Mouse (Mus musculus) stomach, embryonic 15.5 days (tissue): ENCODE results near the gene Lyst. TPM values are rescaled to one million over a fixed set of nuclear protein-coding genes. Genes with fewer than 3 reads are reported as not detected.
"Not testable (repeated sequence)": the region's sequence is repeated elsewhere in the genome, so short reads cannot be mapped to it uniquely, and the experiment has no call there.

Experiments
- ATAC-seq: fragments of 200-750 bp; cut with Nextera tagmentation; 2 replicates; pipeline ENCODE4 v1.8.0; 2017; ENCODE audit warnings: low read depth, moderate number of reproducible peaks, moderate TSS enrichment; ENCODE audit not compliant: insufficient read depth, low FRiP score
- H3K27ac ChIP-seq: fragments of 300-500 bp; sonication (generic); 2 replicates; pipeline ENCODE4 v1.5.1; 2015; ENCODE audit warnings: mild to moderate bottlenecking, inconsistent platforms
- H3K27me3 ChIP-seq: fragments of 300-500 bp; sonication (generic); replicated peaks from 2 replicates; pipeline ENCODE4 v1.6.1; 2015; ENCODE audit warnings: inconsistent platforms
- H3K36me3 ChIP-seq: fragments of 300-500 bp; sonication (generic); 2 replicates; pipeline ENCODE4 v1.6.1; 2015; ENCODE audit warnings: inconsistent platforms
- H3K4me1 ChIP-seq: fragments of 300-500 bp; sonication (generic); 2 replicates; pipeline ENCODE4 v1.6.1; 2015; ENCODE audit warnings: inconsistent platforms
- H3K4me2 ChIP-seq: fragments of 300-500 bp; sonication (generic); 2 replicates; pipeline ENCODE4 v1.6.1; 2015; ENCODE audit warnings: mild to moderate bottlenecking, inconsistent platforms
- H3K4me3 ChIP-seq: fragments of 300-500 bp; sonication (generic); replicated peaks from 2 replicates; pipeline ENCODE4 v1.5.1; 2015; ENCODE audit warnings: inconsistent platforms
- H3K9ac ChIP-seq: fragments of 300-500 bp; sonication (generic); 2 replicates; pipeline ENCODE4 v1.6.1; 2015; ENCODE audit warnings: inconsistent platforms
- H3K9me3 ChIP-seq: fragments of 300-500 bp; sonication (generic); 2 replicates; pipeline ENCODE4 v1.6.1; 2016; ENCODE audit warnings: inconsistent platforms
- WGBS: fragments of 180-500 bp; shearing (Covaris S2); methylation state at CpG from one replicate; pipeline ENCODE4 v1.1.7; 2015; 5-methylcytosine and 5-hydroxymethylcytosine counted together
- polyA plus RNA-seq: library from polyadenylated mRNA; unstranded; fragments of >200 nt; fragmentation: Nextera tagmentation; extraction: Ambion mirVana; gene quantifications from 2 replicates; pipeline ENCODE4 v1.2.1, GENCODE M21; 2015

Lyst gene
- polyA plus RNA-seq, 1 experiment from 2014 or later, result 6.6 TPM

DNA sequence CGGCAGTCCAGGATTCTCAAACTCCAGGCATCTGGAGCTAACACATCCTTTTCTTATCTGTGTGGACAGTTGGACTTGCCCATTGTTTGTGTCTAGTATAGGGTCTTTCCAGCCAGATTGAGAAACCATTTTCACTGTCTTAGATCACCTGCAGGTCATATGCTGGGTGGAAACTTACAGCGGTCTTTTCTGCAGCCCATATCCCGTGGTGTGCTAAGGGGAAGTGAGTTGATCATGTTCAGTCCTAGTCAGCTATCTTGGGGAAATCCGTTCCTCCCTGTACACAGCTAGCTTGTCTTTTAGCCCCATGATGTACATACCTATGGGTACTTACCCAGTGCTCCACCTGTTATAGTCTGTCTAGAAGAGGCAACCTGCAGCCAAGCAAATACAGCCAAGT lies 197.9 kb downstream of the Lyst start:
- H3K4me1 ChIP-seq, result peaks cover 15% of the 10 kb centered on the region
- peaks cover 26% of the 10 kb centered on the region for H3K27me3 ChIP-seq
- H3K36me3 ChIP-seq, result no peaks in the 10 kb centered on the region
- H3K4me2 ChIP-seq, result no peak overlapping the region
- no peak overlapping the region for H3K4me3 ChIP-seq
- no peak overlapping the region for H3K27ac ChIP-seq
- no peak overlapping the region for H3K9ac ChIP-seq
- no peak for ATAC-seq
- no peaks in the 10 kb centered on the region for H3K9me3 ChIP-seq
- WGBS, result 86% methylated on average over 4 of the region's 4 CpGs

DNA sequence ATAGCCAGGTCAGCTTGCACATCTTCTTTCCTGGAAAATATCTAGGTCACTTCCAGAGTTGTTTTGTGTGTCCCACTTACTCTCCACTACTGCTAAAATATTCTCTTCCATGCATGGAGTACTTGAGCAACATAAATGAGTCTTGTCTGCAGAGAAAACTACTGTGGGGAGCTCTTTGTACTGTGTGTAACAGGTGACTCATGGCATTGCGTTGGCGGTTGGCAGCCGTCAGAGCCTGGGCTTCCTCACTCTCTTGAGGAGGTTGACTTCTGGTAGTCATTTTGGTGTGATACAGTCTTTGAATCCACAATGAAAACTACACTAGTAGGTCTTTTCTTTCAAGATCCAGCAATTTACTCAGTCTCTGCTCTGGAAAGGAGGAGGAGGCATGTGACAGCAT lies 201.8 kb downstream of the Lyst start:
- H3K9me3 ChIP-seq, result no peaks in the 10 kb centered on the region

DNA sequence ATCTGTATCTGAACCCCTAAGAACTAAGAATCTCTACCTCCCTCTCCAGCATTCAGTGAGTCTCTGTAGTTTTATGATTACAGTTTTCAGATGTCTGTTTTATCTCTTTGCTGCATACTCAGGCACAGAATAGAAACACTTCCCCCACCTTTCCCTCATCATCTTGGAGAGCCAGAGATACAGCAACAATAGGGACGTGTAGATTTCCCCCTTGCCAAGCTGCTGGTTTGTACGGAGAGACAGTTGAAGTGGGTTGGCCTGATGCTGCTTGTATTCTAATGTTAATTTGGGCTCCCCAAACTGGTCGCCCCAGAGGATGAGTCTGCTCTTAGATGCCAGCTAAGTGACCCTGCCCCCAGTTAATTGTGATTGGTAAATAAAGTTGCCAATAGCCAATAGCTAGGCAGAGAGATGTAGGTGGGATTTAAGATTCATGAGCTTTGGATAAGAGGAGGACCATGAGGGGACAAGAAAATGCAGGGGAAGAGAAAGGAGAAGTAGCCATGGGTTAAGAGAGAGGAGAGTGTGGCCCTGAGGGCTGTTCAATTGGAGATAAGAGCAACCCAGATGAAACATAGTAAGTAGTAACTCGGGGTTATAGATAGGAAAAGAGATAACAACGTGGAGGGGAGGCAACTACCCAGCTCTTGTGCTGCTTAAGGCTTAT lies 205.1 kb downstream of the Lyst start:
- ATAC-seq, result no peak
- WGBS, result 42% methylated on average over 5 of the region's 5 CpGs

More for the DNA sequence above, 201.8 kb downstream of the Lyst start:
- H3K9ac ChIP-seq, result no peak overlapping the region
- H3K4me2 ChIP-seq, result no peak overlapping the region
- ATAC-seq, result no peak
- no peak overlapping the region for H3K27ac ChIP-seq
- no peaks in the 10 kb centered on the region for H3K27me3 ChIP-seq
- 88% methylated on average over 3 of the region's 3 CpGs for WGBS
- H3K4me3 ChIP-seq, result no peak overlapping the region
- no peaks in the 10 kb centered on the region for H3K4me1 ChIP-seq
- H3K36me3 ChIP-seq, result no peaks in the 10 kb centered on the region

DNA sequence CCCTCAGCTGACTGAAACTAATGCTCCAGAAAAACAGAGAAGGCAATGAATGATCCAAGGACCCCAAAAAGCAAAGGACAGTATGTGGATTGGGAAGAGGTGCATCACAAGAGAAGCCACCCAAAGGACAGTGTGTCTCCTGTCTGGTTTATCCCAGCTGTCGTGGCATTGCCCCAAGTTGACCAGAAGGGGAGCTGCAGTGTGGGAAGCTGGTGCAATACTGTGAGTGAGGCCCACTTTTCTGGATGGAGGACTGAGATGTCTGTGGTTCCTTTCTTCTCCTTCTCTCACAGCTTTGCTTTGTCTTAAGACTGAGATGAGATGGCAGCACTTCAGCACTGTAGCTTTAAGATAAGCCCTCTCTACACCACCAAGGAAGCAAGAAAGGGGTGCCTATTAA lies 205.9 kb downstream of the Lyst start:
- Histone ChIP-seq H3K4me2 (no peak overlapping the region), H3K4me1 (no peaks in the 10 kb centered on the region), H3K9me3 (no peaks in the 10 kb centered on the region), H3K36me3 (no peaks in the 10 kb centered on the region), H3K4me3 (no peak overlapping the region), H3K9ac (no peak overlapping the region), H3K27ac (no peak overlapping the region), H3K27me3 (no peaks in the 10 kb centered on the region)
- 88% methylated on average over 1 of the region's 1 CpGs for WGBS
- ATAC-seq, result no peak

More for the DNA sequence above, 205.1 kb downstream of the Lyst start:
- no peak overlapping the region for H3K9ac ChIP-seq
- H3K36me3 ChIP-seq, result no peaks in the 10 kb centered on the region
- no peaks in the 10 kb centered on the region for H3K9me3 ChIP-seq
- H3K4me2 ChIP-seq, result no peak overlapping the region
- no peaks in the 10 kb centered on the region for H3K27me3 ChIP-seq
- H3K4me1 ChIP-seq, result no peaks in the 10 kb centered on the region
- H3K4me3 ChIP-seq, result no peak overlapping the region
- no peak overlapping the region for H3K27ac ChIP-seq

DNA sequence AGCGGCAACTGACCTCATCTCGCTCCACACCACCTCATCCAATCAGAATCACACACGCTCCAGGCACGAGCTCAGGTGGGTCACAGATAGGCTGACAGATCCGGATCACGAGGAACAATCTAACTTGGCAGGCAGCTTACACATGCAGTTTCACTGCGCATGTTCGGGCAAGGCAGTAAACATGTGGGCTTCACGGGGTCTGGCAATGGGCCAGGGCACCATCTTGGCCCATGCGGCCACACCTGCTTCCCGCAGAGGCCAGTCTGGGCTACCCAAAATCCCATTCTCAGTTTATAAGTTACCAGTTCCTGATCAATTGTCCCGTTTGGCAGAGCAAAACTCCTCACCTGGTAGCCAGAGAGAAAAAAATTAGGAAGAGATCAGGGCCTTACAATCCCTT lies 207.6 kb downstream of the Lyst start:
- 86% methylated on average over 12 of the region's 12 CpGs for WGBS
- not testable (repeated sequence) for H3K4me2 ChIP-seq, H3K9ac ChIP-seq, H3K9me3 ChIP-seq, H3K4me3 ChIP-seq, ATAC-seq, H3K4me1 ChIP-seq, H3K27me3 ChIP-seq, H3K27ac ChIP-seq, H3K36me3 ChIP-seq

DNA sequence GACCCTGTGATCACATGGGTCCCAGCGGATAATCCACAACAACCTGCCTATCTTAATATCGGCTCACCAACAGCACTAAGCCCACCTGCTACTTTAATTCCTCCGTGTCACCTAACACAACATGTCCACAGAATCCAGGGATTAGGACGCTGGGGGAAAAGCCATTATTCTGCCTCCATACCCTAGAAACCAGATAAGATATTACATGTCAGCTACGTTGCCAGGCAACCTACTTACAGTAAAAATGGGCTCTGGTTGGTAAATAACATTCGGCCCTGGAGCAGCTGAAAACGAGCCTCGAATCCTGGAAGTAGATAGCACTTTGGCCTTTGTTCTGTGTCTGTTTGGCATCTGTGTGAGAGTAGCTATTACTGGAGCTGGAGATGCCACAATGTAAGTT lies 208.6 kb downstream of the Lyst start:
- 67% methylated on average over 8 of the region's 8 CpGs for WGBS
- Histone ChIP-seq H3K4me1 (no peaks in the 10 kb centered on the region), H3K9ac (no peak overlapping the region), H3K27ac (no peak overlapping the region), H3K4me3 (no peak overlapping the region), H3K27me3 (no peaks in the 10 kb centered on the region), H3K9me3 (no peaks in the 10 kb centered on the region), H3K36me3 (no peaks in the 10 kb centered on the region), H3K4me2 (no peak overlapping the region)
- ATAC-seq, result no peak

DNA sequence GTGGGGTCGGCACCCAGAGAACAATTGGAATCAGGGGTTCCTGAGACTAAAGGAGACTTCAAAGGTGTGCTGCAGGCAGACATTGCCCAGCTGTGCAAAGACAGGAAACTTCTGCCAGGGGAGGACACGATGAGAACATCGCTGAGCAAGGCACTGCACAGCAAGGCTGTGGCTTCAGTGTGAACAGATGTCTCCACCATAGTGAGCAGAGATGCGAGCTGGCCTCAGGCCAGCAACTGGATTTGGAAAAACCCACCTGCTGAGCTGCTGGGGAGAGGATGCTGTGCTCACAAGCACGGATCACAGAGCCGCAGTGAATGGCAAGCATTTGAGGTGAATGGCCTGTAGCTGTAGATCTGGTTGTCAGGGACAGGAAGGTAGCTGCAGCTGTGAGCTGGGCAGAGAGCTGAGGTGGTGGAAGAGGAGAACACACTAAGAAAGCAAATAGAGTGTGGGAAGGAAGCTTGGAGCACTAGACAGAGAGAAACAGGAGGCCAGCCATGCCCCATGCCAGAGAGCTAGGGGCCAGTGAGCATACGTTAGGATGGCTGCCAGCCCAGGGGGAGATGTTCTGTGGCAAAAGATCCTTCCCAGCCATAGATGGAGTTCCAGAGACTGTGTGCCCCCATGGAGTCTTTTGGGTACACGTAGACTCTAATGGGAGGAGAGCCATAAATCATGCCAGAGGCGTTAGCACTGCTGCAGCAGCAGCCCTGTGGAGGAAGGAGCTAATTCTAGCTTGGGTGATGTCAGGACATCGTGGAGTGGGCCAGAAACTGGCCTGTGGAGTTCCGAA lies 218.3 kb downstream of the Lyst start:
- no peak overlapping the region for H3K27ac ChIP-seq
- ATAC-seq, result peak; percentile 33; the same call in 1 of the 2 replicates
- H3K9ac ChIP-seq, result no peak overlapping the region
- no peaks in the 10 kb centered on the region for H3K9me3 ChIP-seq
- WGBS, result 18% methylated on average over 11 of the region's 11 CpGs
- H3K4me1 ChIP-seq, result no peaks in the 10 kb centered on the region
- H3K4me3 ChIP-seq, result no peak overlapping the region
- no peaks in the 10 kb centered on the region for H3K36me3 ChIP-seq
- H3K4me2 ChIP-seq, result no peak overlapping the region
- no peaks in the 10 kb centered on the region for H3K27me3 ChIP-seq

- no peak for ATAC-seq
- WGBS, result 63% methylated on average over 7 of the region's 7 CpGs
Observed at GRCm38 (mm10) chr13:13810885-13811284, 220.7 kb downstream of the Lyst start.

GRCm38 (mm10) chr13:13818696-13819095 lies 228.5 kb downstream of the Lyst start:
- ATAC-seq, result no peak
- Histone ChIP-seq H3K4me2 (no peak overlapping the region), H3K27ac (no peak overlapping the region), H3K27me3 (no peaks in the 10 kb centered on the region), H3K36me3 (no peaks in the 10 kb centered on the region), H3K4me3 (no peak overlapping the region), H3K4me1 (no peaks in the 10 kb centered on the region), H3K9ac (no peak overlapping the region), H3K9me3 (no peaks in the 10 kb centered on the region)
- WGBS, result 79% methylated on average over 3 of the region's 3 CpGs

More at GRCm38 (mm10) chr13:13810885-13811284, 220.7 kb downstream of the Lyst start:
- Histone ChIP-seq H3K27ac (no peak overlapping the region), H3K9me3 (no peaks in the 10 kb centered on the region), H3K9ac (no peak overlapping the region), H3K27me3 (no peaks in the 10 kb centered on the region), H3K4me2 (no peak overlapping the region), H3K36me3 (no peaks in the 10 kb centered on the region), H3K4me3 (no peak overlapping the region), H3K4me1 (no peaks in the 10 kb centered on the region)

- no peaks in the 10 kb centered on the region for H3K9me3 ChIP-seq
- H3K27me3 ChIP-seq, result no peaks in the 10 kb centered on the region
- H3K36me3 ChIP-seq, result no peaks in the 10 kb centered on the region
- H3K4me1 ChIP-seq, result no peaks in the 10 kb centered on the region
- no peak overlapping the region for H3K9ac ChIP-seq
- no peak for ATAC-seq
- 72% methylated on average over 7 of the region's 7 CpGs for WGBS
- H3K4me2 ChIP-seq, result no peak overlapping the region
- no peak overlapping the region for H3K27ac ChIP-seq
- H3K4me3 ChIP-seq, result no peak overlapping the region
Observed at GRCm38 (mm10) chr13:13820234-13821123, 230.3 kb downstream of the Lyst start.

DNA sequence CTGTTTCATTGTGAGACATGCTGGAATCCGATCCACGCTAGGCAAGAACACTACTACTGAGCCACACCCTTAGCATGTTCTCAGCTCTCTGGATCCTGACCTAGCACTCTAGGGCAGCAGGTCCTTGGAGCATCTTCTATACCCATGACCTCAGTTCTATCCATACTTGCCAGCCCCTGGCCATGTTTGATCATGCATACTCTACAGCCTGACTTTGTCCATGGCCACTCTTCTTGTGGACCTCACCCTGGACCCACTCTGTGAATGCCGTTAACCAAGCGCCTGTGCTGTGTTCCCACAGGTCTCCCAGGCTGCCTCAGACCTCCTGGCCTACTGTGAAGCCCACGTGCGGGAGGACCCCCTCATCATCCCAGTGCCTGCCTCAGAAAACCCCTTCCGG lies 234.7 kb downstream of the Lyst start:
- ATAC-seq, result no peak
- Histone ChIP-seq H3K27me3 (no peaks in the 10 kb centered on the region), H3K9ac (no peak overlapping the region), H3K4me1 (no peaks in the 10 kb centered on the region), H3K36me3 (no peaks in the 10 kb centered on the region), H3K4me3 (no peak overlapping the region), H3K9me3 (no peaks in the 10 kb centered on the region), H3K4me2 (no peak overlapping the region), H3K27ac (no peak overlapping the region)
- 84% methylated on average over 7 of the region's 7 CpGs for WGBS

DNA sequence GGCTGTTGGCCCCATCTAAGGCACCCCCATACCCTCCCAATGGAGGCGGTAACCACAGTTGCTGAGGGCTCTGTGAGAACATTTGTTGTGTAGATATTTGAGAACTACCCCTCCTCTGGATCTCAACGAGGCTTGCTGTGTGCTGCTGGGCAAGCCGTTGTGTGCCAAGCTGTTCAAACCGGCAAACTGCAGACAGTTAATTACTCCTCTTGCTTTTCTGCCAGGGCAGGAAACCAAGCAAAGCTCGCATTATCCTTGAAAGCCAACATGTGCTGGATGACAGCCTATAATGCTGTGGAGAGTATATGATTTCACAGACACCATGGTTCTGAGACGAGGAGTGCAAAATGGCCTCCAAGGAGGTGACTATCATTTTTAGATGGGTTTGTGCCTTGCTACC lies 236.3 kb downstream of the Lyst start:
- Histone ChIP-seq H3K27me3 (no peaks in the 10 kb centered on the region), H3K9ac (no peak overlapping the region), H3K27ac (no peak overlapping the region), H3K4me2 (no peak overlapping the region), H3K4me1 (no peaks in the 10 kb centered on the region), H3K4me3 (no peak overlapping the region), H3K9me3 (no peaks in the 10 kb centered on the region), H3K36me3 (no peaks in the 10 kb centered on the region)
- no peak for ATAC-seq
- 83% methylated on average over 6 of the region's 6 CpGs for WGBS
